Mouse (Mus musculus) embryonic fibroblast, embryonic 13.5 days (primary cell): Measurements from ENCODE around the gene Hdac5. TPM values are rescaled to one million over a fixed set of nuclear protein-coding genes. Genes with fewer than 3 reads are reported as not detected.

Experiments
- H3K27ac ChIP-seq: 2 replicates; pipeline ENCODE4 v1.5.1; 2012; ENCODE audit warnings: low read length, control low read depth, inconsistent platforms; ENCODE audit not compliant: insufficient read depth
- H3K4me1 ChIP-seq: 2 replicates; pipeline ENCODE4 v1.6.1; 2011; ENCODE audit warnings: low read length; ENCODE audit not compliant: control insufficient read depth, insufficient read depth
- H3K4me3 ChIP-seq: 2 replicates; pipeline ENCODE4 v1.5.1; 2011; ENCODE audit warnings: mild to moderate bottlenecking, control low read depth, low read length; ENCODE audit not compliant: insufficient read depth
- CTCF ChIP-seq: IDR thresholded peaks from 2 replicates; pipeline ENCODE4 v1.5.1; 2011; ENCODE audit warnings: mild to moderate bottlenecking, control low read depth, low read length, moderate library complexity, borderline replicate concordance; ENCODE audit not compliant: insufficient read depth
- POLR2A ChIP-seq: IDR thresholded peaks from 2 replicates; pipeline ENCODE4 v1.6.1; 2011; ENCODE audit warnings: low read depth, mild to moderate bottlenecking, control low read depth, low read length, moderate library complexity
- polyA plus RNA-seq: library from polyadenylated mRNA; stranded (reverse); fragments of >200 nt; gene quantifications from 2 replicates; pipeline ENCODE4 v1.2.4, GENCODE M21; 2011; ENCODE audit warnings: low read depth; ENCODE audit not compliant: missing spikeins, insufficient read length

The Hdac5 gene
- polyA plus RNA-seq, 1 experiment, result 54.9 TPM

GRCm38 (mm10) chr11:102258095-102258494, 28.1 kb upstream of the Hdac5 start:
- no peak overlapping the region for H3K27ac ChIP-seq
- no peak for TF ChIP-seq CTCF
- TF ChIP-seq POLR2A, result no peak
- H3K4me1 ChIP-seq, result no peaks in the 10 kb centered on the region
- H3K4me3 ChIP-seq, result no peak overlapping the region

- TF ChIP-seq CTCF (no peak), POLR2A (no peak)
- H3K27ac ChIP-seq, result no peak overlapping the region
- H3K4me3 ChIP-seq, result no peak overlapping the region
- H3K4me1 ChIP-seq, result no peaks in the 10 kb centered on the region
These were observed 27.5 kb upstream of the Hdac5 start for GRCm38 (mm10) chr11:102257514-102257913.

- TF ChIP-seq POLR2A, result no peak
- TF ChIP-seq CTCF, result no peak
- Histone ChIP-seq H3K27ac (no peak overlapping the region), H3K4me3 (peak overlapping the region; percentile 78), H3K4me1 (peaks cover 17% of the 10 kb centered on the region)
These were observed 19.6 kb upstream of the Hdac5 start for GRCm38 (mm10) chr11:102249351-102250090.

- Histone ChIP-seq H3K4me1 (peaks cover 17% of the 10 kb centered on the region), H3K27ac (no peak within 1 kb of the TSS)
These were observed 18.8 kb upstream of the Hdac5 start, which contains the start of gene BC030867 for GRCm38 (mm10) chr11:102248630-102249230. TSS of gene BC030867 (plus strand) at chr11:102248882.

GRCm38 (mm10) chr11:102246871-102247270, 16.9 kb upstream of the Hdac5 start:
- TF ChIP-seq CTCF (no peak), POLR2A (no peak)
- Histone ChIP-seq H3K4me1 (peaks cover 17% of the 10 kb centered on the region), H3K4me3 (no peak overlapping the region), H3K27ac (no peak overlapping the region)

More at GRCm38 (mm10) chr11:102248630-102249230, 18.8 kb upstream of the Hdac5 start, which contains the start of gene BC030867:
- peak within 1 kb of the TSS; percentile 78 for H3K4me3 ChIP-seq
- TF ChIP-seq CTCF (no peak), POLR2A (peak; percentile 45; the same call in 1 of the 2 replicates)

GRCm38 (mm10) chr11:102246273-102246635, 16.3 kb upstream of the Hdac5 start:
- peaks cover 17% of the 10 kb centered on the region for H3K4me1 ChIP-seq
- peak overlapping the region; percentile 75 for H3K27ac ChIP-seq
- no peak for TF ChIP-seq CTCF
- no peak for TF ChIP-seq POLR2A
- H3K4me3 ChIP-seq, result no peak overlapping the region

- no peak overlapping the region for H3K4me3 ChIP-seq
- TF ChIP-seq POLR2A (no peak), CTCF (no peak)
- H3K27ac ChIP-seq, result peak overlapping the region; percentile 75
- peaks cover 17% of the 10 kb centered on the region for H3K4me1 ChIP-seq
These were observed 15.8 kb upstream of the Hdac5 start for GRCm38 (mm10) chr11:102245581-102246272.

- H3K4me3 ChIP-seq, result no peak overlapping the region
- TF ChIP-seq CTCF (no peak), POLR2A (peak; percentile 41; the same call in 1 of the 2 replicates)
- H3K27ac ChIP-seq, result peak overlapping the region; percentile 75
- peaks cover 17% of the 10 kb centered on the region for H3K4me1 ChIP-seq
These were observed 15.0 kb upstream of the Hdac5 start for GRCm38 (mm10) chr11:102244926-102245449.

GRCm38 (mm10) chr11:102241874-102242273, 11.9 kb upstream of the Hdac5 start:
- Histone ChIP-seq H3K27ac (no peak overlapping the region), H3K4me3 (no peak overlapping the region), H3K4me1 (peaks cover 13% of the 10 kb centered on the region)
- no peak for TF ChIP-seq POLR2A
- TF ChIP-seq CTCF, result no peak
